Mouse (Mus musculus) gastrocnemius, adult 18-20 months (tissue): ENCODE data around the gene Sipa1l2. TPM values are rescaled to one million over a fixed set of nuclear protein-coding genes. Genes with fewer than 3 reads are reported as not detected.
A peak's percentile ranks its signal among the peaks of the same experiment; 100 is the strongest.
"Not testable (repeated sequence)": the region's sequence is repeated elsewhere in the genome, so short reads cannot be mapped to it uniquely, and the experiment has no call there.

Source experiments
- DNase-seq: peaks from one replicate; pipeline ENCODE4 v3.0.0; 2021; ENCODE audit warnings: low spot score
- total RNA-seq, 2 experiments: library from RNA; stranded (reverse); gene quantifications; 2 replicates each; pipeline ENCODE4 v1.2.3; 2021

The Sipa1l2 gene
- total RNA-seq, 2 experiments from 2014 or later, result 5.1 to 7.5 TPM

DNA sequence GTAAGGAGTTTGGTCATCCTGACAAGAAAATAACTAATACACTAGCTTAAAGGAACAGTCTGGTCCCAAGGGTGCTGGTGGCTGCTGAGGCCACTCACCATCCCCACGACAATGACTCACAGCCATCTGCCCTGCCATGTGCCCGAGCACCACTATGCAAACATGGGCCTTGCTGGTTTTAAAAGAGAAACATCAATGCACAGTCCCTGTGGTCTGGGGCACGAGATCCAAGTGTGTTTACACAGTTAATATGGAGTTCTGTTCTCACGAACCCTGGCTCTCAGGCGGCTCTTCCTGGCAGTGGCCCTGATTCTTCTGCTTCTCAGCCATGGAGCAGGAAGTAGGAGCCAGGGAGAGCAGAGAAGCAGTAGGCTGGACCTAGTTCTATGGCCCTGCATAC lies 159.0 kb downstream of the Sipa1l2 start:
- no peak for DNase-seq

DNA sequence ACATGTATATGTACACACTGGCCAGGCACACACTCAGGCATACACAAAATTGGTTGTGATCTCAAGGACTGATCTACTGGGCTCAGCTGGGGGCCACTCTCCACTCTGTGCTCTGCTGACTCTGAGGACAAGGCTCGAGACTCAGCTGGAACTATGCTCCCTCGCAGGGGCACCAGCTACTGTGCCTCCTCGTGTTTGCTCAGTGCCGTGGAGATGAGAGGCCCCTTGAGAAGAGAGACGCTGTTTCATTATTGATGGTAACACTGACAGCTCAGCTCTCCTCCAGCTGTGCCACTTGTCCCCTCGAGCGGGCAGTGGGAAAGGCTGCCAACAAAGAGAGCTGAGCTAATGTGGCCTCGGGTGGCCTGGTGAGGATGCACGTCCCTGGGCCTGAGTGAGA lies 161.9 kb downstream of the Sipa1l2 start:
- DNase-seq, result no peak

DNA sequence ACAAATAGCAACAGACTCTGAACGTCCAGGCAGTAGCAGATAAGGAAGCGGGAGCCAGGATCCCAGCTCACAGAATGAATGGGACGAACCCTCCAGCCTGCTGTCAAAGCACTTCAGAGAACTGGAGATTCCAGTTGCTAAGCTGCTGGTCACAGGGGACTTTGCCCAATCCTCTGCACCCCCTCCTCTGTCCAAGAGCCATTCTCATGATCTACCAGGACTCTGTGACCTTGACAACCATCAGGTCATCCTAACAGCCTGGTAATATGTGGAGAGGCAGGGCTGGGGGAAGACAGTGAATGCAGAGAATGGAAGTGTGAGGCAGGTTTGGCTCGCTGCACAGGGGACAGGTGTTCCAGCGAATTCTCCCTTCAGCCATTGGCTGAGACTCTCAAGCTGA lies 163.2 kb downstream of the Sipa1l2 start:
- no peak for DNase-seq

DNA sequence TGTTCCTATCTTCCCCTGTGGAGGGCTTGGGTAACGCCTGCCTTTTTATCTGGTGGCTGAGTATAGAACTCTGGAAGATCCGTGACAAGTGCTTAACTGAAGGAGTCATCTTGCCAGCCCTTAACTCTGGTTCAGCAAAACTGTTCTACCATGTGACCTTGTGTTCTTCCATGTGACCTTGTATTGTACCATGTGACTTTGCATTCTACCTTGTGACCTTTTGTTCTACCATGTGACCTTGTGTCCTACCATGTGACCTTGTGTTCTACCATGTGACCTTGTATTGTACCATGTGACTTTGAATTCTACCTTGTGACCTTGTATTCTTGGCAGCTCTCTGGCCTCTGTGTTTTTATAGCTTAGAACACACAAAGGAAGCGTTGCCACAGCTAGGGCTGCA lies 168.3 kb downstream of the Sipa1l2 start:
- no peak for DNase-seq

DNA sequence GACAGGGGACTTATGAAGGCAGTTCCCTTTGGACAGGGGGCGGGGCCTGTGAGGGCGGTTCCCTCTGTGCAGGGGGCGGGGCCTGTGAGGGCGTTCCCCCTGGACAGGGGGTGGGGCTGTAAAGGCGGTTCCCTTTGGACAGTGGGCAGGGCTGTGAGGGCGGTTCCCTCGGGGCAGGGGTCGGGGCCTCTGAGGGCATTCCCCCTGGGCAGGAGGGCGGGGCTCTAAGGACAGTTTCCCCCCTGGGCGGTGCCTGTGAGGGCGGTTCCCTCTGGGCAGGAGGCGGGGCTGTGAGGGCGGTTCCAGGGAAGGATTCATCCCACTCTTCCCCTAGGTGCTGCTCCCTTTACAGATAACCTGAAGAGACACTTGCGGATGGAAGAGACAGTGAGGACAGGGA lies 171.6 kb downstream of the Sipa1l2 start:
- DNase-seq, result no peak

DNA sequence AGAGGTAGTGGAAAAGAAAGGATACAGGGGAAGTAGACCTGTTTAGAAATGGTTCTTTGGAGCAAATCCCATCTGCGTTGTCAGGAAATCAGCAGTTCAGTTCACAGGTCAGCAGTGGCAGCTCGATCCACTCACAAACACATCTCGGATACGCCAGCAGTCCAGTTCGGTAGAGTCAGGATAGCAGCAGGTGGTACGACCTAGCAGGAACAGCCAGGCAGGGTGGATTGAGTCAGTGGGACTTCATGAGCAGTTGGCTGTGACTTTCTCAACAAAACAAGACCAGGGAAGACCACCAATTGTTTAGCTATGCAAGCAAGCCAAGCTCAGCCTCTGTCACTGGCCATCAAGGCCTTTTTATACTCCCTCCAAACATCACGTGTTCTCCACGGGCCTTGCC lies 173.9 kb downstream of the Sipa1l2 start:
- not testable (repeated sequence) for DNase-seq

DNA sequence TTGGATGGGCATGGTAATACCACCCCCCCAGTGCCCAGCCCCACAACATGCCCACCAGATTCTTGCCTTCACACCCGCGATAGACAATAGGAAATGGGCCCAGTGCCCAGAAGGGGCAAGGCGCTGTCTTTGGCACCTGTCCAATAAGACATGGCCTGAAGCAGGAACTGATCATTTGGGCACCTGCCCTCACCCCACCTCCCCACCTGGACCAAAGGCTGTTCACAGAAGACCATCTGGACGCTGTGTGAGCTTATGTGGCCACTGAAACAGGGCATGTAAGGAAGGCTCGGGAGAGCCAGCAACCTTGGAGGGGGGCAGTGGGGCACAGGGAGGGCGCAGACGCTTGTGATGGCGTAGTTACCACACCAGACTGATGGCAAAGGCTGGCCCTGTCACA lies 174.6 kb downstream of the Sipa1l2 start:
- DNase-seq, result no peak

DNA sequence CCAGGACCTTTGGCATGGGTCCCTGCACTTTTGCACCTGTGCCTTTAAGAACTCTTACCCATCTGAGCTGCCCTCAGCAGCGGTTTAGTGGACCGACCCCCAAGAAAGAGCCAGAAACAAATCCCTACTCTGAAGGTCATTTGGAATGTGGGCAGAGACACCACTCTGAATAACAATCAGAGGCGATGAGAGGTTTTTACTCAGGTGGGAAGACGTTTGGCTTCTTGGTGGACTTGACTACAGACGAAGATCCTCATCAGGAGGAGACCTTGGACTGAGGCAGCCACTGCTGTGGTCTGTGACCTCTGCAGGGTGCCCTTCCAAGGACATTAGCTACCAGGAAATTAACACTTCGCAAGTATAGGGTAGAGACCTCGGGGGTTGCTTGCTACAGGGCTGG lies 177.9 kb downstream of the Sipa1l2 start:
- no peak for DNase-seq

DNA sequence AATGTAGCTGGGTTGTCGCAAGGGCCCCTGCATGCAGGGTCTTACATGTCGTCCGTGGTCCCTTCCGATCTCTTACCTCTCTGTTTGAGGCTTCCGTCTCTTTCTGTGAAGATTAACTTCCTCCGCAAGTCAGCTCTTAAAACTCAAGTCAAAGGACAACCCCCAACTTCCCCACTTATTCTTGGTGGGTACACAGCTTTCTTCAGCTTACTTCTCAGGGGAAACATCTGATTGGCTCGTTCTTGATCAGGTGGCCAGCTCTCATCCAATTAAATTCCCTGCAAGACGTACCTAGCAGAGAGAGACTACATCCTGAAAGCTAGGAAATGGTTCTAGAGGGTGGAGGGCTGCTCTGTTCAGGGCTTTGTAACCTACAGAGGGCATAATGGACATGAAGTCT lies 178.3 kb downstream of the Sipa1l2 start:
- DNase-seq, result no peak

DNA sequence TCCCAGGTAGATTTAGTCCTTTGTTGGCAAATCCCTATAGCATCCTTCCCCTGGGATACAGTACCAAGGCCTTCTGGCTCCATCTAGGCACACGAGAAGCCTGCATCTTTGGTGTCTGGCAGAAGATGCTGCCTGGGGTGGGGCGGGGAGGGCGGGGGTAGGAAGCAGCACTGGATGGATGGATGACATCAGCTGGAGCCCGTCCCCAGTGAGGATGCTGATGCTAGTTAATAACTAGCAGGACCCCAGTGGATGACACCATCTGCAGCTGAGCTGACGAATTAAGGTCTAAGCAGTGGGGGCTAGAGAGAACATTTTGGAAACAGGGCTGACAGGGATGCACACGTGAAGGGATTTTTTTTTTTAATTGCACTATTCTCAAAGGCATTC lies 179.1 kb downstream of the Sipa1l2 start:
- no peak for DNase-seq

DNA sequence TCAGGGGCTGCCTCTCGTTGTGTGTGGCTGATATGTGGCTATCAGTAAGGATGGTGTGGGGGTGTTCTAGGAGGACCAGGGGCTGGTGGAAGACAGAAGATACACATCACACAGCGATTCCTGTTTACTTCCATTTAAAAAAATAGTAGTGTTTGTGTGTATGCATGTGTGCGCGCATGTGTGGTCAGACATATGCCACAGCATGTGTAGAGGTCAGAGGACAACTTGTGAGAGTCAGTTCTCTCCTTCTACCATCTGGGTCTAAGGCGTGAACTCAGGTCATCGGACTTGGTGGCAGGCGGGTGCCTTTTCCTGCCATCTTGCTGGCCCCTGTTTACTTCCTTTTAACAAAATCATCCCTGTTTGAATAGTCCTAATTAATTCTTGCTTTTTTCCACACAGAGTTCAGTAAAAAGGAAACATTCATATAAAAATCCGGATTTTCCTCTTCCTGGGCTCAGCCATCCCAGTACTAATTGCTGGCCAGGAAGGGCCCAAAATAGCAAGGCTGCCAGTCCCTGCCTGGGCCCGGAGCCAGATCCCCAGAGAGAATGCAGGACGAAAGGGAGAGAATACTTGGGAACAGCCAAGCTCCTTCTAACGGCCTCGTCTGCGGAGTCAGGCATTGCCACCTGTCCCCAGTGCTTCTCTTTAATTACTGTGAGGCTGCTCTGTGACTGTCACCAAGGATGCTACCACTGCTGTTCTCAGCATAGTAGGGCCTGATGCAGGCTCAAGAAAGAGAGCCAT lies 179.7 kb downstream of the Sipa1l2 start:
- peak; percentile 49 for DNase-seq

DNA sequence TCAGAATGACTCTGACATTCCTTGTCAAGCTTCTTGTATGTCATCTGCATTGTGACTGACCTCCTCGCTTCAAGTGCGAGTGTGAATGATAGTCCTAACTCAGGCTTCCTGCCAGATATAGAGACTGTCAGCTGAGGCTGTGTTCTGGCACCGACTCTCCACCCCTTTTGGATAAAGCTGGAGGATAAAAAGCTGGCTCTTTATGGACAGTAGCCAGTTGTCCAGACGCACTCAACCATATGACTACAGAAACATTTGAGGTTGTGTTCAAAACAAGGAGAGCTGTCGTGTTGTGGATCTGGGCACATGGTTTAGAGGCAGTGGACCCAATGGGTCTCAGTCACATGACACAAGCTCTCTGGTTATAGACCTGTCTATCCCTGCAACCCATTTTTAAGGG lies 180.3 kb downstream of the Sipa1l2 start:
- DNase-seq, result no peak

DNA sequence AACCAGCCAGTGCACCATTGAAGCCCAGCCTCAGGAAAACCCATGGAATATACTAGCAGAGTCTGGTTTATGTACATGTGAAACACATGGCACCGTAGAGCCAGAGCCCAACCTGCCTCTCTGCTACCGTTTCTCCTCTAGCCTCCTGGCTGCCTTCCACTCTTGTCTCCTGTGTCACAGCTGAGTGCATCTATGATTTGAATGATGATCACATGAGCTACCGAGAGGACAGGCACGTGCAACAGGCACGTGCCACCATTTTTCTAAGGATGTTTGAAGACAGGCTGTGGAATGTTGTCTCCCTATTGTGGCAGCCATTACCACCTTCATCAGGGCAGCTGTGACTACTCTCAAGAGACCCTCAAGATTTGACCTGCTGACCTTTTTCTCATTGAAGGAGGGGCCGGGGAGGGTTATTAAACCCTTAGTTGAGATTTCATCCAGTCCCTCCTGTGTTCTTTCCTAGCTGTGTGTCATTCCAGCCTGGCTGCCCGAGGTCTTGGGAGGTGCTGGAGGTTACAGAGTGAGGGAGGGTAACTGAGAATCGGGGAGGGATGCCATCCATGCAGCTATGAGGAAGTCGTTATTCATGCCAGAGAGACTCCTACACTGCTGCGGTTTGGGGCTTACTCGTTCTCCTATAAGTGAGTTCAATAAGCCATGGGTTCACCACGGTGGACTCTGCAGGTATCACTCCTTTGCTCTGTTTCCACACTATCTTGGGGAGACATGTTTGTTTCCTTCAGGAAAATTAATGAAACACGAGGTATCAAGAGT lies 181.0 kb downstream of the Sipa1l2 start:
- DNase-seq, result no peak

DNA sequence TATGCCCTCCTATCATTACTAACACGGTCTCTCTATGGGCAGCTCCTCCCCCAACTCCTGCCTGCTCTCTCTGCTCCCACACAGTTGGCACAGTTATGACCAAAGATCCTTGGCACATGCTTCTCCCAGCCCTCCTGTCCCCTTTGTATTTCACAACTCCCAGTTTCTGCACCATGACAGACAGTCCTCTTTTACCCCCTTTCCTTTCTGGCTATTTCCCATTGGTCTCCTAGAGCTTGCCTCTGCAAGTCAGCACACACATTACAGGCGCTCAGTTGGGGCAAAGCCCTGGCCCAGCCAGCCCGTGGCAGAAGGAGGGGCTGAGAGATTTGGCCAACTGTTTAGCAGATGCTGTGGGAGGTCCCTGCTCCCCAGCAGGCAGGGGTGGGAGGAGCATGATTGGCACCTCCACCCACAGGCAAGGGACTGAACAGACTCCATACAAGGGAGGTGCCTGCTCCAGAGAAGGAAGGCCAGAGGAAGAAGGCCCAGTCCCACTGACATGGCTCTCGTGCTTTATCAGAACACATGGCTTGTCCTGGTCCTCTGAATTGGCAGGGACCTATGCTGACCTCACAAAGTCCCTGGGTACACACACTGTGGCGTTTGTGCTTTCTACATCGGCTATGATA lies 184.0 kb downstream of the Sipa1l2 start:
- DNase-seq, result no peak

DNA sequence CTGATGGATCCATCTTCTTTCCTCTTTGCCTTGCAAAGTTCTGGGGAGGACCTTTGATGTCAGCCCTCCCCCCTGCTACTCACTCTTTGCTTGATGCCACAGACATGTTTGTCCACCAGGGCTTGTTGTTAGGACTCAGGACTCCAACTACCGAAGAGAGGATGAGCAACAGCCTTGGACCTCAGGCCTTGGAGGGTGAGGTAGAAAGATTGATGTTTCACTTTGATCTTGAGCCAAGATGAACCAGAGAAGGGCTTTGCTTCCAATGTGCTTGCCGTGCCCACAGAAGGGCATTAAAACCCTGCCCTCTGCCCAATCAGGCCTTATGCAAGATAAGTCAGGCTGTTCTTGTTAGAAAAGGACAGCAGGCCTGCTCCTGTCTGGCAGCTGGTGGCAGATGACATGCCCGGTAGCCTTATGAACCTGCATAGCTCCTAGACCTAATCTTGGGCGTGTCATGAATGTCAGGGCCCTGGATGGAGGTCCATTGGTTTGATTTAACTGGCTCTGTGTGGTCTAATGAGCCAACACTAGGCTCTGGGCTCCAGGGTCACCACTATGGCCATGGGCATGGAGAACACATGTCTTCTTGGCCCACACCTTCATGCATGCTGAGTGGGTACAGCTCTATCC lies 184.9 kb downstream of the Sipa1l2 start:
- no peak for DNase-seq

DNA sequence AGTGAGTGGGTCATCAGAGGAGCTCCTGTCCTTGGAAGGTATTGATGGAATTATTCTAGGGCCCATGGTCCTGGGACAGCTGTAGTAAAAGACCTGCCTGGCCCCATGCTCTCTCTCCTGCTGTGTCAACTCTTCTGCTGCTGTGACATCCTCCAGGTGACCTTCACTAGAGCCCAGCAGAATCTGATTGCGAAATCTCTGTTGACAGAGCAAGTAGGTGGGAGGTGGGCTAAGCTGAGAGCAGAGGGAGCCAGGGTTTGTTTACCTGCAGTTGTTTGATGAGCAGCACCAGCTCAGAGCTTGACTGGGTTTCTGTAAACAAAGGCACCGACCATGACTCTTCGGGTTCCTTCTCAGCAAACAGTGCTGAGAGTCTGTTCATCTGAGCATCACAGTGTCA lies 187.9 kb downstream of the Sipa1l2 start:
- no peak for DNase-seq

DNA sequence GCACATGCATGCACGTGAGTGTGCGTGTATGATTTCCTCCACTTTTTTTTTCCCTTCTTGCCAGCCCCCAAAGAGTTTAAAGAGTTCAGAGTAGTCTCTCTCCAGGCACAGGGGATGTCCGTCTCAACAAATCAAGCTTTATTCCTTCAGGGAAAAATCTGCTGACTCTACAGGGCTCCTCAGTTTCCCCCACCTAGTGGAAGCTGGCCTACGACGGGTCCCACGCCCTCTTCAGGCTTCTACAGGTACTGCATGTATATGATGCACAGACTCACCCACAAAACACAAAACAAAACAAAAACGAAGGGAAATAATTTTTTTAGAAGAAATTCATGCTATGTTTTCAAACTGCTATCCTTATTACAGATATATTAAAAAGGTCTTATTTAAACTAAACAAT lies 189.7 kb downstream of the Sipa1l2 start:
- DNase-seq, result no peak

DNA sequence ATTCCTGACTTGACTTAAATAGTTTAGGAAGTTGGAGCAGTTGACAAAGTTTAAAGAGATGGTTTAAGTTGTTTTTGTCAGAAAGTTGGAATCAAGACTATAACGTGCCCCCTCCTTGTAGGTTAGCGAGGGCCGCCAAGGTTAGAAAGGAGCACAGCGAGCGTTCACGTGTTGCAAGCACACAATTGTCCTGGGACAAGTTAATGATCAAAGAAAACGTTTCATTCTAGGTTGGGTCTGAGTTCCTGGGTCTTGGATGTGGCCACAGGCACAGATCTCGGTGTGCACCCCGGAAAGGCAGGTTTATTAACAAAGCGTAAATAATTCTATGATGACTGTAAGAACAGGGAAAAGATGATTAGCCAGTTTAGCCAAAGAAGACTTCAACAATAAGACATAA lies 190.5 kb downstream of the Sipa1l2 start:
- DNase-seq, result no peak

DNA sequence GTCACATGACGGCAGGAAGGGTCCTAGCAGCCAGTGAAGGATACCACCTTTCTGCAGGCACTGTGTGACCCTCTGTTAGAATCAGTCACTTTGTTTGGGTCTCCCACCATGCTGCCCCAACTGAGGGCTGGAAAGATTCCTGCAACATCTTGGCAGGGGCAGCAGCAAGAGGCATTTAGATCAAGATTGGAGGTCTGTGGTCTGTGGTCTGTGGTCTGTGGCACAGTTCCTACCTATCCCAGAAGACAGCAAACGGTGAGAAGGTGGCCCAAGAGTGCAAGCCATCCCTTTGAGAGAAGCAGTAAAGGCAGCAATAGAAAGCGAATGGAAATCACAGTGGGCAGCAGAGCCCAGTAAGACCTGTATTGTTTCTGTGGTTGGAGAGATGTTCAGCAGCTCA lies 191.9 kb downstream of the Sipa1l2 start:
- no peak for DNase-seq

DNA sequence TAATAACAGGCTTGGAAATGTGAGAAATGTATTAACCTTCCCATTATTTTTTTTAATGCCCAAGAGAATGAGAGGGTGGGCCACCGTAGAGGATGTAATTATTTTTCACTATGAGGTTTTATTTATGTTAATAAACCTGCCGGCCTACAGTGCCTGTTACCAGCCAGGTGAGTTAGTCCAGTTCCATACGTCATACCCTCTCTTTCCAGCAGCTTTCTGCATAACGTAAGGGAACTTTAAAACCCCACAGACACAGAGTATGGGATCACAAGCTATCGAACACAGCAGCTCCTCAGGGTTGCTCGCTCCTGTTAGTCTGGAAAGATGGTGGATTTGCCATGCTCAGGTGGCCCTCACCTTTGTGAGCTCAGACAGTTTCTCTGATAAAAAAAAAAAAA lies 193.2 kb downstream of the Sipa1l2 start:
- no peak for DNase-seq

DNA sequence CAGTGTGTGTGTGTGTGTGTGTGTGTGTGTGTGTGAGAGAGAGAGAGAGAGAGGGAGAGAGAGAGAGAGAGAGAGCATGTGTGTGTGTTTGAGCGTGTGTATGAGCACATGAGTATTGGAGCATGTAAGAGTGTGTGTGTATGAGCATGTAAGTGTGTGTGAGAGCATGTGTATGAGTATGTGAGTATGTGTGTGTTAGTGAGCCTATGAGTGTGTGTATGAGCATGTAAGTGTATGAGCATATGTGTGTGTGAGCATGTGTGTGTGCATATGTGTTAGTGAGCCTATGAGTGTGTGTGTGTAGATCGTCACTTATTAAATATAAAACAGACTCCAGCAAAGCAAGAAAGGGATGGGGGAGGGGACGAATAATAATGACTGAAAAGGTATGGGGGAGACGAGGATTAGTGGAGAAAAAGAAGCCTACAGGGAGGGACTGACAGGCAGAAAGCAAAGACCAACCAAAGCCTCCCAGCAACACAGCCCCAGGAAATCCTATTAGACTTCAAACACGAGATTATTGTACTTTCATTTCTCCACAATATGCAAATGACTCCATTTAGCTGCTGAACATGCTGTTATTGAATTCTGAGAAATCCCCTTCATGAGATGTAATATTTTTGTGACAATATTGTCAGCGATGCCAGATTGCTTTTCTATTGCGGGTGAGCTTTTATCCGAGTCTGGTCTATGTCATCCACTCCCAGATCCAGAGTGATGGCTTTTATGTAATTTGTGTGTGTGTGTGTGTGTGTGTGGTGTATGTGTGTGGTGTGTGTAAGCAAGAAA lies 193.8 kb downstream of the Sipa1l2 start:
- DNase-seq, result no peak
